ENCODE assay signal across 11 mouse cellular contexts in the genomic region with DNA sequence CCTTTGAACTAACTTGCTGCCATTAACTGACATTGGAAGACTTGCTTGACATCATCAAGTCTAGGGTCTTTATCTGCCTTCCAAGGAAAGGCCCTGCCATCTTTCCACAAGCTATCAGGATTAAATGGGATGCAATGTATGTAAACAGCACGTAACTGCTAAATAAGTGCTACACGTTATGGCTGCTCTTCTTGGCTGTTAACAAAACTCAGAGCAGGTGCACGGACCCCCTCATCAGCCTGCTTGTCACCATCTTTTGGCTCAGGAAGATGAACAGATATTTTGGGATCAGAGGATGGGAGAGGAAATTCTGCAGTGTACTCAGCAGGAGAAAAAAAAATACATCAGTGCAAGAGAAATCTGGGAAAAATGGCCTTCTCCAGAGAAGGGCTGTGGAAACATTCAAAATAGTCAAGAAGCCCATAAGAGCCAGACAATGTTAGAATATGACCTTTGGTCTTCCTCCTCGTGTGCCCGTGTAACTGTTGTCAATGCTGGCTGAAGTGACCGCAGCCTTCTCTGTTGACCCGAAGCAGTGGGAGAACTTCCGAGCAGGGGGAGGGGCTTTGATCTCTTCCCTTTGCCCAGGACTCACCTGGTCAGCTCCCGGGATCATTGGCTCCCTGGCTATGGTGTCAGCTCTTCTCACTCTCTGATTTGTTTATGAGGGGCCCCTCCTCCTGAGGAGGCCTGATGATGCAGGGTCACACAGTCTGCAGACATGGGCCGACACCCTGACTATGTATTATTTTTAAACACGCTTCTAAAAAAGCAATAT.
"Had no signal": no experiment of that assay in that cellular context is flagged by ENCODE, and none has a peak within 500 bp of the region (broad histone marks: within the 10 kb centered on the region; RNA-seq: fewer than 3 reads in every experiment).

No protein-coding gene starts in this region.

- H3K4me1 ChIP-seq: limb, embryonic 10.5 days; neural tube, embryonic 15.5 days; stomach, embryonic 15.5 days had no signal

- ATAC-seq: hindbrain, embryonic 16.5 days; inflammation-experienced regulatory T-cells, adult 6 months; intestine, postnatal 0 days had no signal

- H3K9ac ChIP-seq: neural tube, embryonic 15.5 days; stomach, embryonic 15.5 days had no signal

- H3K9me3 ChIP-seq: limb, embryonic 10.5 days; neural tube, embryonic 15.5 days; stomach, embryonic 15.5 days had no signal

- DNase-seq: lung, adult 18-20 months; midbrain, embryonic 14.5 days; thymus, postnatal 36 days had no signal

- H3K27ac ChIP-seq: left cerebral cortex, adult 2 months; limb, embryonic 10.5 days; neural tube, embryonic 15.5 days; stomach, embryonic 15.5 days had no signal

- H3K4me2 ChIP-seq: neural tube, embryonic 15.5 days; stomach, embryonic 15.5 days had no signal

- H3K27me3 ChIP-seq: neural tube, embryonic 15.5 days; stomach, embryonic 15.5 days had no signal

- H3K36me3 ChIP-seq: limb, embryonic 10.5 days; neural tube, embryonic 15.5 days; stomach, embryonic 15.5 days had no signal

- H3K4me3 ChIP-seq: left cerebral cortex, adult 2 months; limb, embryonic 10.5 days; myocyte; neural tube, embryonic 15.5 days; stomach, embryonic 15.5 days had no signal
